Mouse (Mus musculus) cerebellum, adult 2 months (tissue): ENCODE measurements at regions not wholly inside any gene's neighbourhood (a gene's known extent, or its start where the extent isn't known, plus 50 kb on each side); places are given as distances from the start of the nearest gene placed in this dataset.

Source experiments
- CTCF ChIP-seq: fragments of 200-500 bp; IDR thresholded peaks from 2 replicates; pipeline ENCODE4 v1.5.1; 2011; ENCODE audit warnings: low read depth, mild to moderate bottlenecking, control low read depth, low read length, moderate library complexity, borderline replicate concordance; ENCODE audit not compliant: insufficient read depth
- POLR2A ChIP-seq: fragments of 200-500 bp; IDR thresholded peaks from 2 replicates; pipeline ENCODE4 v1.6.1; 2011; ENCODE audit warnings: low read length, control low read depth, borderline replicate concordance; ENCODE audit not compliant: insufficient read depth

GRCm38 (mm10) chrX:61391627-61392026 lies 206.3 kb upstream of the Cdr1 start:
- TF ChIP-seq POLR2A (no peak), CTCF (no peak)
